In genomic region chr6:71418874-71419273, GRCm38 (mm10) we compare ENCODE assay signal across 14 mouse cellular contexts. TPM values are rescaled to one million over a fixed set of nuclear protein-coding genes. Genes with fewer than 3 reads are reported as not detected.
A peak's percentile ranks its signal among the peaks of the same experiment; 100 is the strongest.
DNase-seq lines count a peak whose midpoint lies in the region; ATAC-seq and TF ChIP-seq lines count a peak whose summit lies in the region.
"Had no signal": no experiment of that assay in that cellular context is flagged by ENCODE, and none has a peak within 500 bp of the region (broad histone marks: within the 10 kb centered on the region; RNA-seq: fewer than 3 reads in every experiment).

No protein-coding gene starts in this region.

- no peaks in the 10 kb centered on the region for H3K27me3 ChIP-seq in heart, embryonic 12.5 days (replicated peaks)
- H3K27me3 ChIP-seq in forebrain, embryonic 11.5 days (ENCODE audit: control insufficient read depth, insufficient read depth, low read length) = no peaks in the 10 kb centered on the region
- H3K27me3 ChIP-seq: hindbrain, embryonic 13.5 days had no signal

- 82% methylated on average over 3 of the region's 3 CpGs for whole genome bisulfite sequencing in heart, embryonic 12.5 days
- 96% methylated on average over 3 of the region's 3 CpGs for WGBS in forebrain, embryonic 11.5 days

- peaks cover 10% of the 10 kb centered on the region; the same call in 1 of the 2 replicates for H3K36me3 ChIP-seq in heart, embryonic 12.5 days
- H3K36me3 ChIP-seq in forebrain, embryonic 11.5 days (ENCODE audit: control insufficient read depth, insufficient read depth, low read length) = no peaks in the 10 kb centered on the region

- H3K4me1 ChIP-seq in heart, embryonic 12.5 days (replicated peaks) = no peaks in the 10 kb centered on the region; the same call in 1 of the 2 replicates
- peaks cover 10% of the 10 kb centered on the region; the same call in 1 of the 2 replicates for H3K4me1 ChIP-seq in brown adipose tissue, adult 24 weeks (ENCODE audit: control insufficient read depth, insufficient read depth, insufficient read length, low read length)
- no peaks in the 10 kb centered on the region for H3K4me1 ChIP-seq in forebrain, embryonic 11.5 days (replicated peaks; ENCODE audit: control insufficient read depth, insufficient read depth, low read length)
- H3K4me1 ChIP-seq: hindbrain, embryonic 13.5 days had no signal

- TF ChIP-seq CTCF in left cerebral cortex, adult 2 months (IDR thresholded peaks at IDR 0.05) = no peak

- intact Hi-C loops in left cerebral cortex, postnatal 36 days (cut with DNase I) = no loop called here
- intact Hi-C loops in left cerebral cortex, adult 2 months (cut with DNase I) = no loop called here

- H3K4me2 ChIP-seq in heart, embryonic 12.5 days = no peak overlapping the region
- H3K4me2 ChIP-seq in forebrain, embryonic 11.5 days (ENCODE audit: low read depth, low read length, severe bottlenecking) = no peak overlapping the region
- H3K4me2 ChIP-seq: hindbrain, embryonic 13.5 days; lung, embryonic 14.5 days had no signal

- no peak overlapping the region for H3K4me3 ChIP-seq in heart, embryonic 12.5 days
- no peak overlapping the region for H3K4me3 ChIP-seq in brown adipose tissue, adult 24 weeks (ENCODE audit: insufficient read depth, low read depth, low read length)
- no peak overlapping the region for H3K4me3 ChIP-seq in left cerebral cortex, adult 2 months
- no peak overlapping the region for H3K4me3 ChIP-seq in forebrain, embryonic 11.5 days (ENCODE audit: low read depth, low read length)
- H3K4me3 ChIP-seq: hindbrain, embryonic 13.5 days had no signal

- ATAC-seq in heart, embryonic 12.5 days (ENCODE audit: insufficient number of reproducible peaks, low FRiP score) = no peak
- ATAC-seq in hematopoietic stem cell, adult 5-6 weeks (replicated peaks in 1 of 2; ENCODE audit: insufficient read depth in 1 of 2, low FRiP score in 2 of 2, low TSS enrichment in 1 of 2, low read depth in 1 of 2, poor library complexity in 2 of 2, severe bottlenecking in 2 of 2) = peak; percentile 39 to 53; a peak in 2 of 4 replicates
- no peak for ATAC-seq in forebrain, embryonic 11.5 days (replicated peaks; ENCODE audit: low FRiP score)

- H3K27ac ChIP-seq in heart, embryonic 12.5 days (ENCODE audit: poor library complexity, severe bottlenecking) = no peak overlapping the region
- H3K27ac ChIP-seq in brown adipose tissue, adult 24 weeks (replicated peaks; ENCODE audit: low read depth, low read length) = peak overlapping the region; percentile 70
- no peak overlapping the region for H3K27ac ChIP-seq in left cerebral cortex, adult 2 months
- no peak overlapping the region for H3K27ac ChIP-seq in forebrain, embryonic 11.5 days (ENCODE audit: low read depth, low read length)
- H3K27ac ChIP-seq: hindbrain, embryonic 13.5 days; kidney, postnatal 0 days had no signal

- DNase-seq in heart, adult 11 months = peak; percentile 89
- peak; percentile 97 for DNase-seq in 3T3-L1 (ENCODE audit: low read depth, low spot score)
- no peak for DNase-seq in left cerebral cortex, postnatal 36 days (ENCODE audit: low spot score in 2 of 2)
- no peak for DNase-seq in left cerebral cortex, adult 2 months (ENCODE audit: extremely low spot score in 1 of 2, low spot score in 2 of 2)
- no peak for DNase-seq in forebrain, embryonic 11.5 days (ENCODE audit: low spot score)
- DNase-seq: cerebellum, adult 8-10 months; lung, embryonic 14.5 days had no signal

- H3K9ac ChIP-seq in heart, embryonic 12.5 days = no peak overlapping the region
- H3K9ac ChIP-seq in forebrain, embryonic 11.5 days (ENCODE audit: low read length) = no peak overlapping the region
- H3K9ac ChIP-seq: hindbrain, embryonic 13.5 days; lung, embryonic 14.5 days had no signal

- H3K9me3 ChIP-seq in heart, embryonic 12.5 days (replicated peaks) = no peaks in the 10 kb centered on the region
- no peaks in the 10 kb centered on the region for H3K9me3 ChIP-seq in forebrain, embryonic 11.5 days (ENCODE audit: control insufficient read depth, low read length)
- H3K9me3 ChIP-seq: hindbrain, embryonic 13.5 days had no signal

RNA-seq across cellular contexts. Expression of gene Rmnd5a, which starts 21.6 kb away (rescaled TPM):
- polyA plus RNA-seq in heart, embryonic 12.5 days (2016; fragmentation: Nextera tagmentation; extraction: Ambion mirVana) = 15.2 and 17.0 TPM in 2 replicates
- 38.1 and 48.0 TPM in 2 replicates for polyA plus RNA-seq in brown adipose tissue, adult 24 weeks (2012; ENCODE audit: insufficient read depth, insufficient read length, missing spikeins)
- total RNA-seq in hematopoietic stem cell, adult 5-6 weeks (2017) = 91.1 and 97.1 TPM in 2 replicates
- total RNA-seq in left cerebral cortex, postnatal 36 days (2021) = 10 to 100 TPM; 91.4 to 98.7 TPM
- total RNA-seq in left cerebral cortex, adult 2 months (2021) = 100 to 1,000 TPM; 101 to 103 TPM
- polyA plus RNA-seq in forebrain, embryonic 11.5 days (2014; fragmentation: Nextera tagmentation; extraction: Ambion mirVana) = 8.8 and 10.9 TPM in 2 replicates

RNA-seq across cellular contexts. Expression of gene Cd8a, which starts 45.6 kb away (rescaled TPM):
- polyA plus RNA-seq in heart, embryonic 12.5 days (2016; fragmentation: Nextera tagmentation; extraction: Ambion mirVana) = not detected in 2 replicates
- polyA plus RNA-seq in brown adipose tissue, adult 24 weeks (2012; ENCODE audit: insufficient read depth, insufficient read length, missing spikeins) = 0.88 TPM in 1 of 2 replicates, not detected in the other
- total RNA-seq in hematopoietic stem cell, adult 5-6 weeks (2017) = not detected in 2 replicates
- not detected for total RNA-seq in left cerebral cortex, postnatal 36 days (2021)
- not detected for total RNA-seq in left cerebral cortex, adult 2 months (2021)
- not detected in 2 replicates for polyA plus RNA-seq in forebrain, embryonic 11.5 days (2014; fragmentation: Nextera tagmentation; extraction: Ambion mirVana)
- polyA plus RNA-seq: embryonic facial prominence, embryonic 11.5 days; hindbrain, embryonic 13.5 days; lung, embryonic 14.5 days; stomach, embryonic 16.5 days had no signal

Comparison
In these comparisons a context has a peak if more than half of its experiments do, and no peak if none do; other contexts are left out.
1. DNase-seq: peak in heart, adult 11 months (single experiment) and 3T3-L1 (single experiment); none in left cerebral cortex, postnatal 36 days (0 of 2), left cerebral cortex, adult 2 months (0 of 2) and forebrain, embryonic 11.5 days (single experiment).
2. ATAC-seq: peak in hematopoietic stem cell, adult 5-6 weeks (2 of 2); none in heart, embryonic 12.5 days (single experiment) and forebrain, embryonic 11.5 days (single experiment).